Mouse (Mus musculus) brain, embryonic 14.5 days (tissue): Measurements from ENCODE around the gene Vmn1r1.
"Not testable (repeated sequence)": the region's sequence is repeated elsewhere in the genome, so short reads cannot be mapped to it uniquely, and the experiment has no call there.

Source experiments
- CTCF ChIP-seq: fragments of 200-500 bp; IDR thresholded peaks from 2 replicates; pipeline ENCODE4 v1.5.1; 2012; ENCODE audit warnings: inconsistent platforms, mild to moderate bottlenecking, moderate library complexity, borderline replicate concordance; ENCODE audit not compliant: insufficient read depth, insufficient read length; ENCODE audit errors: extremely low read depth
- POLR2A ChIP-seq: fragments of 200-500 bp; IDR thresholded peaks from 2 replicates; pipeline ENCODE4 v1.6.1; 2012; ENCODE audit warnings: mild to moderate bottlenecking, inconsistent platforms, borderline replicate concordance; ENCODE audit not compliant: poor library complexity, insufficient read depth, insufficient read length, severe bottlenecking; ENCODE audit errors: extremely low read depth

GRCm38 (mm10) chr1:182176985-182177384 lies 12.7 kb upstream of the Vmn1r1 start:
- not testable (repeated sequence) for TF ChIP-seq CTCF, POLR2A
